Mouse (Mus musculus) spleen, adult 2 months (tissue): ENCODE results near the gene Aif1l.

Experiments used
- CTCF ChIP-seq: fragments of 200-500 bp; IDR thresholded peaks from 2 replicates; pipeline ENCODE4 v1.5.1; 2011; ENCODE audit warnings: mild to moderate bottlenecking, inconsistent platforms; ENCODE audit not compliant: insufficient read depth, insufficient read length, insufficient replicate concordance; ENCODE audit errors: extremely low read depth
- POLR2A ChIP-seq: fragments of 200-500 bp; IDR thresholded peaks from 2 replicates; pipeline ENCODE4 v1.6.1; 2011; ENCODE audit warnings: low read depth, low read length, inconsistent platforms

- TF ChIP-seq CTCF (no peak), POLR2A (no peak)
Measured at GRCm38 (mm10) chr2:31954779-31955181, 4.8 kb downstream of the Aif1l start.
